In the genomic region with DNA sequence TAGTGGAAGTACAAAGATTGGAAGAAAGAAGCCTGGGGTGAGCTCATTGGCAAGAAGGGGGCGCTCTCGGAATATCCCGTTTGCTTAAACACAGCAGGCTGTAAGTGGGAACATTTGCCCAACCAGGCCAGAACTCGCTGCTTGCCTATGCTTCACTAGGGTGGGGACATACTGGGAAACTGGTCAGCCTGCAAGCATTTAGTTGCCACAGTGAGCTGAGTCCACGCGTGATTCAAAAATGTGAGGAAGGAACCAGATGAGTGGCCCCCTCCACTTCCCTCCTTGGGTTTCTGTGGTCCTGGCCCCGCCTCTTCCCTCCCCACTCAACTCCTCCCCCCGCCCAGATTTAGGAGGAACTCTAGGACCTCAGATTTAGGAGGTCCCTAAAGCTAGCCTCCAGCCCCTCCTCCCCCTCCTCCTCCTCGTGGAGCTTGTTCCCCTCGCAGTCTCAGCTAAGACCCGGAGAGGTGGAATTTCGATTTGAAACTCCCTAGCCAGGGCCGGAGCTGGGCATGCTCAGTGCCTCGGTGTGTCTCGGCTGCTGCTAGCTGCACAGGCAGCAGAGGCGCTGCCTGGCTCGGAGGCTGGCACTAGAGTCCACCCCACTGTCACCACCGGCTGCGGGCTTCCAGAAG, we compare ENCODE assay signal across 8 mouse cellular contexts. TPM values are rescaled to one million over a fixed set of nuclear protein-coding genes. Genes with fewer than 3 reads are reported as not detected.
A peak's percentile ranks its signal among the peaks of the same experiment; 100 is the strongest.
DNase-seq lines count a peak whose midpoint lies in the region; ATAC-seq and TF ChIP-seq lines count a peak whose summit lies in the region.

A gene (plus strand): TSS at position 369 of the 635 bp plus-strand sequence.

- no peak for DNase-seq in Patski (ENCODE audit: low read depth, low spot score)
- DNase-seq in cerebellum, adult 8-10 months = peak; percentile 90
- DNase-seq in forelimb bud, embryonic 11.5 days (ENCODE audit: low read depth, low spot score) = peak; percentile 89
- DNase-seq in intestine, embryonic 14.5 days (ENCODE audit: low spot score) = peak; percentile 69
- peak; percentile 89 for DNase-seq in left cerebral cortex, adult 2 months (ENCODE audit: extremely low spot score in 1 of 2, low spot score in 2 of 2)
- peak; percentile 19 for DNase-seq in lung, postnatal 25 days (ENCODE audit: low spot score)
- peak; percentile 87 to 91 for DNase-seq in right cerebral cortex, adult 2 months (ENCODE audit: low spot score in 2 of 2)

- peak within 1 kb of the TSS; percentile 54 for H3K4me2 ChIP-seq in intestine, embryonic 14.5 days (ENCODE audit: low read length)

- POLR2A ChIA-PET in Patski (lab: Charles Lee) = no interaction called here

- peak; percentile 31 for ATAC-seq in Patski
- peak; percentile 72; the same call in 1 of the 2 replicates for ATAC-seq in intestine, embryonic 14.5 days (replicated peaks; ENCODE audit: low FRiP score, low TSS enrichment, low read depth)
- no peak for ATAC-seq in erythroblast, adult 5-6 weeks (replicated peaks; ENCODE audit: low FRiP score, poor library complexity, severe bottlenecking)

- H3K27ac ChIP-seq in intestine, embryonic 14.5 days (ENCODE audit: low read depth) = no peak within 1 kb of the TSS
- H3K27ac ChIP-seq in left cerebral cortex, adult 2 months = peak within 1 kb of the TSS; percentile 93

- TF ChIP-seq CTCF in Patski (IDR thresholded peaks at IDR 0.05) = peak; percentile 41
- TF ChIP-seq CTCF in left cerebral cortex, adult 2 months (IDR thresholded peaks at IDR 0.05) = peak; percentile 56

- no peak within 1 kb of the TSS for H3K9ac ChIP-seq in intestine, embryonic 14.5 days (ENCODE audit: low read length)

- intact Hi-C loops in left cerebral cortex, adult 2 months (cut with DNase I) = loop anchor here (5.0 kb wide), 4 partner anchors 59 to 179 kb away; no protein-coding TSS in a partner anchor

- H3K4me1 ChIP-seq in intestine, embryonic 14.5 days (replicated peaks; ENCODE audit: control insufficient read depth, insufficient read depth, low read length) = no peaks in the 10 kb centered on the region

- CTCF ChIA-PET in Patski (lab: Charles Lee) = no interaction called here

- no peaks in the 10 kb centered on the region for H3K9me3 ChIP-seq in intestine, embryonic 14.5 days (ENCODE audit: control insufficient read depth, low read length)

- in situ Hi-C loops in Patski (cut with MboI; ENCODE audit: low pct_unique_long_range_greater_than_20kb) = no loop called here

- no peaks in the 10 kb centered on the region for H3K27me3 ChIP-seq in Patski
- H3K27me3 ChIP-seq in intestine, embryonic 14.5 days (replicated peaks; ENCODE audit: control insufficient read depth, insufficient read depth, low read length) = peaks cover 8% of the 10 kb centered on the region

- 1% methylated on average over 19 of the region's 19 CpGs for WGBS in intestine, embryonic 14.5 days

- H3K4me3 ChIP-seq in intestine, embryonic 14.5 days (ENCODE audit: low read depth, low read length) = peak within 1 kb of the TSS; percentile 25
- peak within 1 kb of the TSS; percentile 76 for H3K4me3 ChIP-seq in left cerebral cortex, adult 2 months

- no peaks in the 10 kb centered on the region for H3K36me3 ChIP-seq in intestine, embryonic 14.5 days (ENCODE audit: control insufficient read depth, insufficient read depth, low read length)

RNA-seq across cellular contexts. Expression of the gene that starts here (rescaled TPM):
- 0.32 TPM for polyA plus RNA-seq in Patski (2021)
- 4.7 and 5.1 TPM in 2 replicates for polyA plus RNA-seq in intestine, embryonic 14.5 days (2014; fragmentation: Nextera tagmentation; extraction: Ambion mirVana)
- 10 to 100 TPM; 17.0 to 17.3 TPM for total RNA-seq in left cerebral cortex, adult 2 months (2021)
- total RNA-seq in erythroblast, adult 5-6 weeks (2015; ENCODE audit: low replicate concordance) = 0.42 and 1.2 TPM in 2 replicates
- total RNA-seq in erythroblast, adult 5-6 weeks (2017; ENCODE audit: low replicate concordance) = 0.85 and 1.1 TPM in 2 replicates

Comparison
In these comparisons a context has a peak if more than half of its experiments do, and no peak if none do; other contexts are left out.
1. RNA of the gene that starts here (total RNA-seq): 17.0 to 17.3 TPM in left cerebral cortex, adult 2 months; 0.42 to 1.2 TPM in erythroblast, adult 5-6 weeks; every median in the first group is over 4 times any median in the second.
2. Peak in ATAC-seq in Patski; RNA of the gene not detected or under 1 TPM.